Mouse (Mus musculus): ENCODE results near the gene Spink8.
A peak's percentile ranks its signal among the peaks of the same experiment; 100 is the strongest.

Spink8 gene

DNA sequence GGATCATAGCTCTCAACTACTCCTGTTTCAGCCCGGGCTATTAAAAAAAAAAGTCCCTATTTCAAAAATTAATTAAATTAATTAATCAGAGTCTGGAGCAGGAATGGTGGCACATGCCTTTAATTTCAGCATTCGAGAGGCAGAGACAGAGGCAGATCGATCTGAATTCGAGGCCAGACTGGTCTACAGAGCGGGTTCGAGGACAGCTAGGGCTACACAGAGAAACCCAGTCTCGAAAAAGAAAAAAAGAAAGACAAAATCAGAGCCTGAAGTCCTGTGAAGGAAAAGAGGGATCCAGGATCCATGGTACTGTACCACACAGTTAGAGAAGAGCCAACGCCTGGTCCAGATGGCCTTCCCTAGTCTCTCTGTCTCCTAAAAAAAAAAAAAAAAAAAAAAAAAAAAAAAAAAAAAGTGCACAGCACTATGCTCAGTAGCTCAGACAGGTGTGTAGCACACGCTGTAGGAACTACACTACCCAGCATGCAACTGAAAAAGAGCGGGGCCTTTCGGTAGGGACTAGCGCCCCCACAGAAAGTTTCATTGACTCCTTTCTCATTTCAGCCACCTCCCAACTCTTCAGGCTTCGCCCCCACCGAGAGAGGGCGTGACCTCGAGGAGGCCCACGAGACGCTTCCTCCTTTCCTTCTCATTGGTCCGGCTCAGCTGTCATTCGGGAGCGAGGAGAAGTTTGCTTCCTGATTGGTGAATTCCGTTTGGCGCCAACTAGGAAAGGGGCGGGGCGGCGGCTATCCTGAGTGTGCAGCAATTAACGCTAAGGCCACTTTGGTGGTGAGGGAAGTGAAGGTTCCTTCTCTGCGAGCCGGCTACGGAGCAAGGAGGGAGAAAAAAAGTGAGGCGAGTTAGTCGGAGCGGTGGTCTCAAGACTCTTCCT, 63.0 kb downstream of the Spink8 start, which contains the start of gene Cdc25a:
TSS of gene Cdc25a (plus strand) at position 783 of the 895 bp plus-strand sequence.
- peak; percentile 99 for DNase-seq

- DNase-seq, result peak; percentile 74
These were observed 63.9 kb downstream of the Spink8 start for GRCm38 (mm10) chr9:109875695-109876601.
